Mouse (Mus musculus) kidney, embryonic 14.5 days (tissue): Measurements from ENCODE around the gene Kng1. TPM values are rescaled to one million over a fixed set of nuclear protein-coding genes. Genes with fewer than 3 reads are reported as not detected.
"Not testable (repeated sequence)": the region's sequence is repeated elsewhere in the genome, so short reads cannot be mapped to it uniquely, and the experiment has no call there.

ENCODE experiments used
- ATAC-seq: fragments of 200-750 bp; cut with Nextera tagmentation; 2 replicates; pipeline ENCODE4 v1.8.0; 2017; ENCODE audit warnings: moderate number of reproducible peaks, mild to moderate bottlenecking, moderate TSS enrichment, moderate library complexity; ENCODE audit not compliant: low FRiP score, low TSS enrichment
- H3K27ac ChIP-seq: fragments of 300-500 bp; sonication (generic); 2 replicates; pipeline ENCODE4 v1.5.1; 2014; ENCODE audit warnings: low read depth, mild to moderate bottlenecking, low read length, moderate library complexity, mixed read lengths
- H3K27me3 ChIP-seq: fragments of 300-500 bp; sonication (generic); 2 replicates; pipeline ENCODE4 v1.6.1; 2014; ENCODE audit warnings: mild to moderate bottlenecking, low read length; ENCODE audit not compliant: control insufficient read depth, insufficient read depth
- H3K36me3 ChIP-seq: fragments of 300-500 bp; sonication (generic); 2 replicates; pipeline ENCODE4 v1.6.1; 2014; ENCODE audit warnings: low read length, mixed read lengths; ENCODE audit not compliant: control insufficient read depth, insufficient read depth
- H3K4me1 ChIP-seq: fragments of 300-500 bp; sonication (generic); 2 replicates; pipeline ENCODE4 v1.6.1; 2014; ENCODE audit warnings: low read length, mixed read lengths; ENCODE audit not compliant: control insufficient read depth, insufficient read depth
- H3K4me2 ChIP-seq: fragments of 300-500 bp; sonication (generic); replicated peaks from 2 replicates; pipeline ENCODE4 v1.6.1; 2014; ENCODE audit warnings: low read depth, mild to moderate bottlenecking, low read length
- H3K4me3 ChIP-seq: fragments of 300-500 bp; sonication (generic); 2 replicates; pipeline ENCODE4 v1.5.1; 2014; ENCODE audit warnings: mild to moderate bottlenecking, low read length
- H3K9ac ChIP-seq: fragments of 300-500 bp; sonication (generic); 2 replicates; pipeline ENCODE4 v1.6.1; 2014; ENCODE audit warnings: low read depth, mild to moderate bottlenecking, low read length, moderate library complexity
- H3K9me3 ChIP-seq: fragments of 300-500 bp; sonication (generic); 2 replicates; pipeline ENCODE4 v1.6.1; 2016; ENCODE audit warnings: low read length; ENCODE audit not compliant: control insufficient read depth
- WGBS: fragments of 180-500 bp; shearing (Covaris S2); extraction: QIAGEN DNeasy Blood & Tissue Kit; methylation state at CpG from one replicate; pipeline ENCODE4 v1.1.7; 2014; 5-methylcytosine and 5-hydroxymethylcytosine counted together
- polyA plus RNA-seq: library from polyadenylated mRNA; unstranded; fragments of >200 nt; fragmentation: Nextera tagmentation; extraction: Ambion mirVana; gene quantifications from 2 replicates; pipeline ENCODE4 v1.2.1, GENCODE M21; 2014

Kng1 gene
- polyA plus RNA-seq, 1 experiment from 2014 or later: 0.49 TPM

DNA sequence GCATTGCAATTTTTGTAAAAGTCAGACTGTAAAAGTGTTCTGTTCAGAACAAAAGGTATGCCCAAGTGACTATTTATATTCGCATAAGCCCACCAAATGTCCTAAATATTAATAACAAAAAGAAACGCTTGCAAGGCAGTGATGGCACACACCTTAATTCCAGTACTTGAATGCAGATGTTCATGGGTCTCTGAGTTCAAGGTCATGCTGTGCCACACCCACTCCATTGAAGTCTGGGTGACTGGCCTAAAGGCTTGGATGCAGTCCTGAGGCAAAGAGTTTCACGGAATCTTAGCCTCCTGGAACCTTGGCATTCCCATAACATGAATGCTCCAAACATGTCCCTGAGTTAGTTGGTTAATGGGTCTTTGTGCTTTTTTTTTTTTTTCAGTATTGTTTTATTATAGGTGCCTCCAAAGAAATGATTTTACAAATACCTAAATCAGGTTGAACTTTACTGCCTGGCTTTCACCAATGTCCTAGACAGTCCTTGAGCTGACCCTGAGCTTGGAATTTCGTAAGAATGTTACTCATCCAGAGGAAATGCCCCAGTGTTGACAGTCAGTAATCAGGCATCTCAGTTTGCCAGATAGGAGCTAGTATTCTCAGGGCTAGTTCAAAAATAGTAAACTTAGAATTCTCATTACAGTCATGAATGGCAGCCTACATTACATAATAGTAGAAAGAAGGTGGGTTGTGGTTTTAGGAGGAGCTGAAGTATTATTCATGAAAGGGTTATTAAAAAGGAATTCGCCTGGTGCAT is 26.8 kb upstream of the Kng1 start:
- WGBS: 87% methylated on average over 5 of the region's 5 CpGs
- no peak overlapping the region for H3K4me2 ChIP-seq
- ATAC-seq: no peak
- H3K27ac ChIP-seq: no peak overlapping the region
- no peak overlapping the region for H3K9ac ChIP-seq
- H3K27me3 ChIP-seq: no peaks in the 10 kb centered on the region
- no peaks in the 10 kb centered on the region for H3K9me3 ChIP-seq
- no peak overlapping the region for H3K4me3 ChIP-seq
- no peaks in the 10 kb centered on the region for H3K4me1 ChIP-seq
- H3K36me3 ChIP-seq: no peaks in the 10 kb centered on the region

GRCm38 (mm10) chr16:23033673-23034072 is 24.0 kb upstream of the Kng1 start:
- no peak overlapping the region for H3K27ac ChIP-seq
- ATAC-seq: no peak

DNA sequence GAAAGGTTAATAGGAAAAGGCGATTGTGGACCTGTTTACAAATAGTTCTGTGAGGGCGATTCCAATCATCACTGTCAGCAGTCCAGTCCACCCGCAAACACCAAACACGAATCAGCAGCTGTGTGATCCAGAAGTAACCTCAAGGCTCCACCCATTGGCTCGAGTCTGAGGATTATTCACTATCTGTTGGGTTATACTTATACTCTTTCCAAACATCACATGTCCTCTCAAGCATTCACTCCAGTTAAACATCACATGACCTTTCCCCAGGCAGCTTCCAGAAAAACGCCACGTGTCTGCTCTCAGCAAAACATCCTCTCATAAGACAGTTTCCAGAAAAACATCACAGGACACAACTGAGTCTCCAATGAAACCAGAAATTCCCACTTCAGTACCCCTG is 19.9 kb upstream of the Kng1 start:
- H3K4me2 ChIP-seq: no peak overlapping the region

More at GRCm38 (mm10) chr16:23033673-23034072, 24.0 kb upstream of the Kng1 start:
- H3K9ac ChIP-seq: no peak overlapping the region
- no peaks in the 10 kb centered on the region for H3K36me3 ChIP-seq
- H3K9me3 ChIP-seq: no peaks in the 10 kb centered on the region
- H3K4me1 ChIP-seq: no peaks in the 10 kb centered on the region
- no peak overlapping the region for H3K4me2 ChIP-seq
- 89% methylated on average over 4 of the region's 4 CpGs for WGBS
- no peaks in the 10 kb centered on the region for H3K27me3 ChIP-seq
- no peak overlapping the region for H3K4me3 ChIP-seq

GRCm38 (mm10) chr16:23039281-23039680 is 18.4 kb upstream of the Kng1 start:
- no peak for ATAC-seq
- Histone ChIP-seq H3K9ac (no peak overlapping the region), H3K27ac (no peak overlapping the region), H3K9me3 (no peaks in the 10 kb centered on the region), H3K4me3 (no peak overlapping the region), H3K27me3 (no peaks in the 10 kb centered on the region), H3K4me1 (no peaks in the 10 kb centered on the region), H3K4me2 (no peak overlapping the region), H3K36me3 (no peaks in the 10 kb centered on the region)
- 92% methylated on average over 4 of the region's 4 CpGs for WGBS

More for the DNA sequence above, 19.9 kb upstream of the Kng1 start:
- H3K9me3 ChIP-seq: no peaks in the 10 kb centered on the region
- ATAC-seq: no peak
- H3K9ac ChIP-seq: no peak overlapping the region
- no peaks in the 10 kb centered on the region for H3K36me3 ChIP-seq
- no peak overlapping the region for H3K4me3 ChIP-seq
- no peak overlapping the region for H3K27ac ChIP-seq
- H3K27me3 ChIP-seq: no peaks in the 10 kb centered on the region
- WGBS: 83% methylated on average over 7 of the region's 7 CpGs
- H3K4me1 ChIP-seq: no peaks in the 10 kb centered on the region

DNA sequence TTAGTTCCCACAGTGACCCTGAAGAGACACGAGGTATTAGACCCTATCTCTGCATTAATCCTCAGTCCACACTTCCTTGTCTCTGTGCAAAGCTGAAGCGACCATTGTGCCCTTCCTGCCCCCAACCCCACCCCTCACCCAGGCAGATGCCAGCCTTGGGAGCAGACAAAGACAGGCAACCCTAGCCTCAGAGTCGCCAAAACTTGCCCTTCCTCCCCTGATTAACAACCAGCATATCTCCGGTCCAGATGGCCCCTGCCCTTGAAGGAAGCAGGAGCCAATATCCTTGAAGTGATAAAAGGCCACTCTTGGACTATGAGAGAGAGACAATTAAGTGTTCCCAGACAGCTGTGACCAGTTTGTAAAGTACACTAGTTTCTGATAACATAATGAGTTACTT is 16.8 kb upstream of the Kng1 start:
- Histone ChIP-seq H3K4me1 (no peaks in the 10 kb centered on the region), H3K4me2 (no peak overlapping the region), H3K27ac (no peak overlapping the region), H3K4me3 (no peak overlapping the region), H3K27me3 (no peaks in the 10 kb centered on the region), H3K36me3 (no peaks in the 10 kb centered on the region), H3K9ac (no peak overlapping the region), H3K9me3 (no peaks in the 10 kb centered on the region)
- ATAC-seq: no peak
- 17% methylated on average over 4 of the region's 4 CpGs for WGBS

GRCm38 (mm10) chr16:23046319-23046718 is 11.3 kb upstream of the Kng1 start:
- no peaks in the 10 kb centered on the region for H3K4me1 ChIP-seq
- ATAC-seq: no peak
- H3K9ac ChIP-seq: no peak overlapping the region
- H3K4me2 ChIP-seq: no peak overlapping the region
- no peak overlapping the region for H3K27ac ChIP-seq
- H3K4me3 ChIP-seq: no peak overlapping the region
- H3K36me3 ChIP-seq: no peaks in the 10 kb centered on the region
- WGBS: 66% methylated on average over 5 of the region's 5 CpGs
- no peaks in the 10 kb centered on the region for H3K9me3 ChIP-seq
- H3K27me3 ChIP-seq: no peaks in the 10 kb centered on the region

DNA sequence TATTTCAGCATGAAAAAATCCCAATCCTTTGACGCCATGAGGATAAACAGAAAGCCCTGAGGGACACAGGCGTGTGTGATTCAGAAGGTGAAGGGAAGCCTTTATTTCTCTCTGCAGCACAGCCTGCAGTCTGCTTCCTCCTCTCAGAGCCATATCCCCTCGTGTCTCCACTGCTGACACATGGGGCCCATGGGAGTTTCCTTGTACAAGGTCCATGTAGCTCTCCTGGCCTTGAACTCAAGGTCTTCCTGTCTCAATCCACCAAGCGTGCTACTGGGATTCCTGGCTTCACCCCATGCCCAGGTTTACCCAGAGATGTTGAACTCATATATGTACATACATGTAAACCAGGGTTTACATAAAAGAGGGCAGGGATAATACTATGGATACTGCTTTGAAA is 2.0 kb downstream of the Kng1 start:
- not testable (repeated sequence) for H3K36me3 ChIP-seq, ATAC-seq, H3K9me3 ChIP-seq, H3K4me2 ChIP-seq, H3K4me1 ChIP-seq, H3K27me3 ChIP-seq, H3K4me3 ChIP-seq, H3K27ac ChIP-seq, H3K9ac ChIP-seq
- 54% methylated on average over 4 of the region's 4 CpGs for WGBS

GRCm38 (mm10) chr16:23060781-23061325 is 3.2 kb downstream of the Kng1 start:
- H3K4me1 ChIP-seq, H3K27me3 ChIP-seq, H3K9ac ChIP-seq, H3K27ac ChIP-seq, H3K4me2 ChIP-seq, H3K9me3 ChIP-seq, H3K4me3 ChIP-seq, H3K36me3 ChIP-seq: not testable (repeated sequence)
- peak; percentile 93 for ATAC-seq
- WGBS: 49% methylated on average over 5 of the region's 5 CpGs

DNA sequence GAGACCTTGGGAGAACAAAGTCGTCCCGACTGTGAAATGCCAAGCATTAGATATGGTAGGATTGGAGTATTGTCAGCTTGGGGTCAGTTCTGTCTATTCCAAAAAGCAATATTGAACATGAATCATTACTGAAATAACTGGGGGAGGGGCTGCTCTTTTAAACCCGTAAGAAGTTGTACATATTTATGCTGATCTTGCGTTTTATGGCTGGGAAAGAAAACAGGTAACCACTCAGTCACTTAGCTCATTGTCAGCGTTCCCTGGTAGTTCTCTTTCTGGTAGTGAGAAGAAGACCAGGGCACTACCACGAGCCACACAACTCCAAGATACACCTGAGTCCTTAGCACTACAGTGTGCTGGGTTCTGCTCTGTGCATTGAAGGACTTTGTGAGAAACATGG is 19.9 kb downstream of the Kng1 start:
- H3K27ac ChIP-seq, H3K9me3 ChIP-seq, H3K36me3 ChIP-seq, H3K9ac ChIP-seq, ATAC-seq, H3K4me1 ChIP-seq, H3K4me2 ChIP-seq, H3K4me3 ChIP-seq, H3K27me3 ChIP-seq: not testable (repeated sequence)
- whole genome bisulfite sequencing: 86% methylated on average over 6 of the region's 6 CpGs
